Mouse (Mus musculus): ENCODE measurements at regions not wholly inside any gene's neighbourhood (a gene's known extent, or its start where the extent isn't known, plus 50 kb on each side); places are given as distances from the start of the nearest gene placed in this dataset.

- Histone ChIP-seq H3K36me3 (ENCODE audit: control insufficient read depth, insufficient read depth, low read length) (no peaks in the 10 kb centered on the region), H3K27me3 (ENCODE audit: control insufficient read depth, insufficient read depth, low read length) (no peaks in the 10 kb centered on the region), H3K4me3 (replicated peaks; ENCODE audit: low read length) (no peak overlapping the region), H3K9ac (ENCODE audit: low read length) (no peak overlapping the region), H3K4me1 (ENCODE audit: control insufficient read depth, insufficient read depth, low read length) (no peaks in the 10 kb centered on the region), H3K9me3 (replicated peaks; ENCODE audit: control insufficient read depth, low read length) (no peaks in the 10 kb centered on the region), H3K27ac (ENCODE audit: low read length) (no peak overlapping the region), H3K4me2 (ENCODE audit: low read depth, low read length) (no peak overlapping the region)
- ATAC-seq (ENCODE audit: insufficient read depth, low FRiP score): no peak
These were observed 58.0 kb upstream of the Abca12 start for GRCm38 (mm10) chr1:71472691-71473090.

DNA sequence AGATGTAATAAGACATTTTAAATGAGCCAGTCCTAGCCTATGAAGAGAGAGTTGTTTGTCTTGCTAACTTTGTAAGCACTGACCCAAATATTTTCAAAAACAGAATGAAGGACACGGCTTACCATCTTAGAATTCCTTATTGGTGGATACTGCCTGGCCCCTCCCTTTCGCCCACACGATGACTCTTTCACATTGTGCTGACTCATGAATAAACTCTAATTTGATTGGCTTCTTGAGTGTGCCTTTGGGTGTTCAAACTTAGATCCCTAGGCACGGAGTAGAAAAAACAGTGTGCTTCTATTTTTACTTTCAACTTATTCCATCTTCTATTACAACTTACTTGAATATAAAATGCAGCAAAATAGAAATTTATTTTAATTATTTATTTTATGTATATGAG lies 68.4 kb upstream of the Abca12 start:
- Histone ChIP-seq H3K27ac (ENCODE audit: low read length) (no peak overlapping the region), H3K4me3 (replicated peaks; ENCODE audit: low read length) (no peak overlapping the region), H3K4me2 (ENCODE audit: low read depth, low read length) (no peak overlapping the region), H3K27me3 (ENCODE audit: control insufficient read depth, insufficient read depth, low read length) (no peaks in the 10 kb centered on the region), H3K9ac (ENCODE audit: low read length) (no peak overlapping the region), H3K36me3 (ENCODE audit: control insufficient read depth, insufficient read depth, low read length) (no peaks in the 10 kb centered on the region), H3K4me1 (ENCODE audit: control insufficient read depth, insufficient read depth, low read length) (no peaks in the 10 kb centered on the region), H3K9me3 (replicated peaks; ENCODE audit: control insufficient read depth, low read length) (no peaks in the 10 kb centered on the region)
- 90% methylated on average over 4 of the region's 4 CpGs for WGBS
- no peak for ATAC-seq (ENCODE audit: insufficient read depth, low FRiP score)

DNA sequence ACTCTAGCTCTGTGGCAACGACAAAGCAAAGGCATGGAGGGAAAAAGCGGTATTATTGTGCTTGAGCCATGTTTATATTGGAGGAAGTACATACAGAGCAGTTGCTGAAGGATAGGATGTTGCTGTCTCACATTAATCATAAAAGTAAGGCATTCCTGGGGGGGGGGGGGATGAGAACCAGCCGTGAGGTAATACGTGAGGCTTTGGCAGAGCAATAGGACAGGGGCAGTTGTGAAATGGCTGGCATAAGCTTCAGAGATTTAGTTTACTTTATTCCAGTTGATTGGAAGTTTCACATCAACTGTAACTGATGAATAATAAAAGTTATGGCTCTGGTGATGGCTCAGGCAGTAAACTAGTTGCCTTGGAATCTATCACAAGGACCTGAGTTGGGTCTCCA lies 62.4 kb upstream of the Atic start:
- no peak overlapping the region for H3K4me2 ChIP-seq (ENCODE audit: low read depth, low read length)
- H3K4me3 ChIP-seq (replicated peaks; ENCODE audit: low read length): no peak overlapping the region
- H3K9ac ChIP-seq (ENCODE audit: low read length): no peak overlapping the region
- 57% methylated on average over 4 of the region's 4 CpGs for WGBS
- H3K4me1 ChIP-seq (ENCODE audit: control insufficient read depth, insufficient read depth, low read length): no peaks in the 10 kb centered on the region
- ATAC-seq (ENCODE audit: insufficient read depth, low FRiP score): no peak
- H3K27me3 ChIP-seq (ENCODE audit: control insufficient read depth, insufficient read depth, low read length): no peaks in the 10 kb centered on the region
- H3K9me3 ChIP-seq (replicated peaks; ENCODE audit: control insufficient read depth, low read length): no peaks in the 10 kb centered on the region
- no peak overlapping the region for H3K27ac ChIP-seq (ENCODE audit: low read length)
- no peaks in the 10 kb centered on the region for H3K36me3 ChIP-seq (ENCODE audit: control insufficient read depth, insufficient read depth, low read length)

DNA sequence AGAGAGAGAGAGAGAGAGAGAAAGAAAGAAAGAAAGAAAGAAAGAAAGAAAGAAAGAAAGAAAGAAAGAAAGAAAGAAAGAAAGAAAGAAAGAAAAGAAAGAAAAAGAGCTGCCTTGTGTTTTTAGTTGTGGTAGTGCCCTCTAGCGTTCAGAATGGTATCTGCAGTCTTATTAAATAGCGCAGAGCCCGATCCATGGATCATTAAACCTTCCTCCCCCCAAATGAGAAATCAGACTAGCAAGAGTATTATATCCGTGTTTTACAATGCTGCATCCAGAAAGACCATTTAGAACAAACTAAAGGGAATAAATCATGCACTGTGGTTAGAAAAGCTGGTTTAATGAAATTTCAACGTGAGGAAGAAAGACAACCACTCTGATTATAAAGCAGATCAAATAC lies 51.1 kb upstream of the Atic start:
- Histone ChIP-seq H3K36me3 (ENCODE audit: control insufficient read depth, insufficient read depth, low read length) (no peaks in the 10 kb centered on the region), H3K4me2 (ENCODE audit: low read depth, low read length) (0 out of 2 replicates have a peak overlapping the region, but pooled peaks have one; percentile 21), H3K4me1 (ENCODE audit: control insufficient read depth, insufficient read depth, low read length) (0 out of 2 replicates have a peak, but pooled peaks cover 3% of the 10 kb centered on the region), H3K4me3 (replicated peaks; ENCODE audit: low read length) (no peak overlapping the region), H3K27ac (ENCODE audit: low read length) (no peak overlapping the region), H3K27me3 (ENCODE audit: control insufficient read depth, insufficient read depth, low read length) (no peaks in the 10 kb centered on the region), H3K9ac (ENCODE audit: low read length) (no peak overlapping the region), H3K9me3 (replicated peaks; ENCODE audit: control insufficient read depth, low read length) (no peaks in the 10 kb centered on the region)
- no peak for ATAC-seq (ENCODE audit: insufficient read depth, low FRiP score)
- WGBS: 5% methylated on average over 5 of the region's 5 CpGs

DNA sequence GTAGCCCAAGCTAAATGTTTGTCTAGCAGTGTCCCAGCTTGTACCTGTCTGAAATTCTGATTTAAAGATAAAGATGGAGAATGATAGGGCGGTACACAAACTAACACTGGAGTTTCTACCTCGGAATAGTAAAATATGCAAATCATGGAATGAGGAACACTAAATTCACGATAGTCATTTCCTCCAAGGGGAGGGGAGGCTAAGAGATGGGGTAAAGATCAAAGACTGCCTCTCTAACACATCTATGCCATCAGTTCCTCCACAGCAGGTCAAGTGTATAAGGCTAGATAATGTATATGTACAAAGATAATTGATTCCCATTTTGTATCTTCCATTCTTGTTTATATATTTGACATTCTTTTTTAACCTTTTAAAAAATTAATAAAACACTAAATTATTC lies 50.4 kb upstream of the Atic start:
- no peaks in the 10 kb centered on the region for H3K9me3 ChIP-seq (replicated peaks; ENCODE audit: control insufficient read depth, low read length)
- WGBS: 46% methylated on average over 3 of the region's 3 CpGs
- ATAC-seq (ENCODE audit: insufficient read depth, low FRiP score): no peak

More for the DNA sequence above, 50.4 kb upstream of the Atic start:
- no peaks in the 10 kb centered on the region for H3K36me3 ChIP-seq (ENCODE audit: control insufficient read depth, insufficient read depth, low read length)
- H3K4me1 ChIP-seq (ENCODE audit: control insufficient read depth, insufficient read depth, low read length): 0 out of 2 replicates have a peak, but pooled peaks cover 3% of the 10 kb centered on the region
- H3K27ac ChIP-seq (ENCODE audit: low read length): no peak overlapping the region
- H3K4me2 ChIP-seq (ENCODE audit: low read depth, low read length): no peak overlapping the region
- no peaks in the 10 kb centered on the region for H3K27me3 ChIP-seq (ENCODE audit: control insufficient read depth, insufficient read depth, low read length)
- H3K4me3 ChIP-seq (replicated peaks; ENCODE audit: low read length): no peak overlapping the region
- H3K9ac ChIP-seq (ENCODE audit: low read length): no peak overlapping the region

Measured in stomach, embryonic 16.5 days (tissue).